Mouse (Mus musculus): Measurements from ENCODE around the gene 5730455P16Rik. TPM values are rescaled to one million over a fixed set of nuclear protein-coding genes. Genes with fewer than 3 reads are reported as not detected.

The 5730455P16Rik gene
- total and polyA plus RNA-seq, 2 experiments from 2014 or later = 43.2 to 47.6 TPM

DNA sequence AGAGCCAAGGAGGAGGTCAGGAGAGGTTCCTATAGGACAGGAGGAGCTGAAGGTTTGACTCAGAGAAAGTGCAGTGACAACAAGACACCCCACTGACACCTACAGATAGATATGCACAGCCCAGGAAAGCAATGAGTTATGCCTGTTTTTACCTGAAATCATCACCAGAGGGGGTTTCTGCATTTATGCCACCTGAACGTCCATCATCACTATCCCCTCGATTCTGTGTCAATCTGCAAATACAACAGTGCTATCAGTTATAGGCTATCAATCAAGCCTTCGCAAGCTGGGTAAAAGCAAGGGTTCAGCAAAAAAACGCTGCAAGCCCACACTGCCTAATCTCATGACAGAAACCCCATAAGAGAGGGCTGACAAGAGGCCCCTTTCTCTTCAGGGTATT lies 1.2 kb downstream of the 5730455P16Rik start:
- H3K27me3 ChIP-seq (ENCODE audit: insufficient read depth, low read length) = no peaks in the 10 kb centered on the region
- no peak overlapping the region for H3K27ac ChIP-seq (ENCODE audit: low read depth, low read length)
- peak overlapping the region; percentile 67; the same call in 1 of the 2 replicates for H3K4me2 ChIP-seq (ENCODE audit: low read depth)
- ATAC-seq (no peak), DNase-seq (no peak)
- no peak overlapping the region for H3K9ac ChIP-seq
- H3K9me3 ChIP-seq (ENCODE audit: low read length) = no peaks in the 10 kb centered on the region
- 63% methylated on average over 4 of the region's 4 CpGs for WGBS
- H3K36me3 ChIP-seq (ENCODE audit: insufficient read depth) = peaks cover 21% of the 10 kb centered on the region
- H3K4me3 ChIP-seq (ENCODE audit: low read depth, low read length) = no peak overlapping the region
- peak; percentile 38 for TF ChIP-seq CTCF (IDR thresholded peaks at IDR 0.05; ENCODE audit: low read depth)
- no peaks in the 10 kb centered on the region; the same call in 1 of the 2 replicates for H3K4me1 ChIP-seq (ENCODE audit: insufficient read depth)

- no peak overlapping the region for H3K4me3 ChIP-seq (ENCODE audit: low read depth, low read length)
- DNase-seq (no peak), ATAC-seq (no peak)
- H3K27me3 ChIP-seq (ENCODE audit: insufficient read depth, low read length) = no peaks in the 10 kb centered on the region
- WGBS = 90% methylated on average over 1 of the region's 1 CpGs
- TF ChIP-seq CTCF (IDR thresholded peaks at IDR 0.05; ENCODE audit: low read depth) = peak; percentile 50
- no peaks in the 10 kb centered on the region for H3K4me1 ChIP-seq (ENCODE audit: insufficient read depth)
- peaks cover 46% of the 10 kb centered on the region for H3K36me3 ChIP-seq (ENCODE audit: insufficient read depth)
- H3K4me2 ChIP-seq (ENCODE audit: low read depth) = no peak overlapping the region
- no peak overlapping the region for H3K27ac ChIP-seq (ENCODE audit: low read depth, low read length)
- no peak overlapping the region for H3K9ac ChIP-seq
- no peaks in the 10 kb centered on the region for H3K9me3 ChIP-seq (ENCODE audit: low read length)
Measured at GRCm38 (mm10) chr11:80368949-80369348, 8.9 kb downstream of the 5730455P16Rik start.

- no peak for DNase-seq
- ATAC-seq = no peak
Measured at GRCm38 (mm10) chr11:80354832-80355231, 23.0 kb downstream of the 5730455P16Rik start.

GRCm38 (mm10) chr11:80351832-80352430 lies 25.9 kb downstream of the 5730455P16Rik start:
- TF ChIP-seq CTCF (IDR thresholded peaks at IDR 0.05; ENCODE audit: low read depth) = peak; percentile 95
- H3K4me1 ChIP-seq (ENCODE audit: insufficient read depth) = no peaks in the 10 kb centered on the region
- WGBS = 74% methylated on average over 5 of the region's 5 CpGs
- no peak overlapping the region for H3K27ac ChIP-seq (ENCODE audit: low read depth, low read length)
- DNase-seq = peak; percentile 93
- no peaks in the 10 kb centered on the region for H3K9me3 ChIP-seq (ENCODE audit: low read length)
- H3K4me2 ChIP-seq (ENCODE audit: low read depth) = no peak overlapping the region
- no peaks in the 10 kb centered on the region for H3K36me3 ChIP-seq (ENCODE audit: insufficient read depth)
- no peak overlapping the region for H3K4me3 ChIP-seq (ENCODE audit: low read depth, low read length)
- peak; percentile 62 for ATAC-seq
- H3K27me3 ChIP-seq (ENCODE audit: insufficient read depth, low read length) = no peaks in the 10 kb centered on the region
- H3K9ac ChIP-seq = no peak overlapping the region

More at GRCm38 (mm10) chr11:80354832-80355231, 23.0 kb downstream of the 5730455P16Rik start:
- 39% methylated on average over 4 of the region's 4 CpGs for WGBS
- Histone ChIP-seq H3K4me2 (ENCODE audit: low read depth) (no peak overlapping the region), H3K27ac (ENCODE audit: low read depth, low read length) (no peak overlapping the region), H3K4me3 (ENCODE audit: low read depth, low read length) (no peak overlapping the region), H3K9me3 (ENCODE audit: low read length) (no peaks in the 10 kb centered on the region), H3K9ac (no peak overlapping the region), H3K36me3 (ENCODE audit: insufficient read depth) (no peaks in the 10 kb centered on the region; the same call in 1 of the 2 replicates), H3K4me1 (ENCODE audit: insufficient read depth) (no peaks in the 10 kb centered on the region), H3K27me3 (ENCODE audit: insufficient read depth, low read length) (no peaks in the 10 kb centered on the region)
- peak; percentile 38; the same call in 1 of the 2 replicates for TF ChIP-seq CTCF (IDR thresholded peaks at IDR 0.05; ENCODE audit: low read depth)

DNA sequence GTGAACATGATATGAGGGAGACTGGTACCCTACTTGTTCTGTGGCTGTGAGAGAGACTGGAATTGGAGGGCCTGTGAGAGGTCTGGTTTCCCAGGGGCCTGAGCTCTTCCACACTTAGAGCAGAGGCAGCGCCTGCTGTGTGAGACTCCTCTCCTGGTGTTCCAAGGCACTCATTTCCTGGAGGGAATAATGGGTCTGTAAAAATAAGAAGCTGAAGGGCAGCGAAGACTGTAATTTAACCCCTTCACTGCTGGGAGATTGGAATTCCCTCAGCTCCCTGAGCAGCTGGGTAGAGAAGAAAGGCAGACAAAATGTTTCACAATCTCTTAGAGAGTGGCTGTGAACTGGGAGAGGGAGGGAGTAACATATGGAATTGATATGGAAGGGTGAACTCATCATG lies 35.4 kb downstream of the 5730455P16Rik start:
- no peak overlapping the region for H3K4me2 ChIP-seq (ENCODE audit: low read depth)
- no peak for TF ChIP-seq CTCF (IDR thresholded peaks at IDR 0.05; ENCODE audit: low read depth)
- H3K4me3 ChIP-seq (ENCODE audit: low read depth, low read length) = no peak overlapping the region
- no peaks in the 10 kb centered on the region for H3K36me3 ChIP-seq (ENCODE audit: insufficient read depth)
- no peaks in the 10 kb centered on the region for H3K9me3 ChIP-seq (ENCODE audit: low read length)
- ATAC-seq (no peak), DNase-seq (no peak)
- H3K9ac ChIP-seq = no peak overlapping the region
- H3K27me3 ChIP-seq (ENCODE audit: insufficient read depth, low read length) = no peaks in the 10 kb centered on the region
- H3K27ac ChIP-seq (ENCODE audit: low read depth, low read length) = no peak overlapping the region
- 8% methylated on average over 2 of the region's 2 CpGs for WGBS
- no peaks in the 10 kb centered on the region for H3K4me1 ChIP-seq (ENCODE audit: insufficient read depth)

- H3K4me3 ChIP-seq (ENCODE audit: low read depth, low read length) = no peak overlapping the region
- TF ChIP-seq CTCF (IDR thresholded peaks at IDR 0.05; ENCODE audit: low read depth) = no peak
- H3K36me3 ChIP-seq (ENCODE audit: insufficient read depth) = no peaks in the 10 kb centered on the region
- DNase-seq (no peak), ATAC-seq (no peak)
- no peak overlapping the region for H3K4me2 ChIP-seq (ENCODE audit: low read depth)
- no peak overlapping the region for H3K27ac ChIP-seq (ENCODE audit: low read depth, low read length)
- no peaks in the 10 kb centered on the region; the same call in 1 of the 2 replicates for H3K4me1 ChIP-seq (ENCODE audit: insufficient read depth)
- H3K27me3 ChIP-seq (ENCODE audit: insufficient read depth, low read length) = no peaks in the 10 kb centered on the region
- no peak overlapping the region for H3K9ac ChIP-seq
- H3K9me3 ChIP-seq (ENCODE audit: low read length) = no peaks in the 10 kb centered on the region
- WGBS = 19% methylated on average over 6 of the region's 6 CpGs
Measured at GRCm38 (mm10) chr11:80336351-80336730, 41.5 kb downstream of the 5730455P16Rik start.

DNA sequence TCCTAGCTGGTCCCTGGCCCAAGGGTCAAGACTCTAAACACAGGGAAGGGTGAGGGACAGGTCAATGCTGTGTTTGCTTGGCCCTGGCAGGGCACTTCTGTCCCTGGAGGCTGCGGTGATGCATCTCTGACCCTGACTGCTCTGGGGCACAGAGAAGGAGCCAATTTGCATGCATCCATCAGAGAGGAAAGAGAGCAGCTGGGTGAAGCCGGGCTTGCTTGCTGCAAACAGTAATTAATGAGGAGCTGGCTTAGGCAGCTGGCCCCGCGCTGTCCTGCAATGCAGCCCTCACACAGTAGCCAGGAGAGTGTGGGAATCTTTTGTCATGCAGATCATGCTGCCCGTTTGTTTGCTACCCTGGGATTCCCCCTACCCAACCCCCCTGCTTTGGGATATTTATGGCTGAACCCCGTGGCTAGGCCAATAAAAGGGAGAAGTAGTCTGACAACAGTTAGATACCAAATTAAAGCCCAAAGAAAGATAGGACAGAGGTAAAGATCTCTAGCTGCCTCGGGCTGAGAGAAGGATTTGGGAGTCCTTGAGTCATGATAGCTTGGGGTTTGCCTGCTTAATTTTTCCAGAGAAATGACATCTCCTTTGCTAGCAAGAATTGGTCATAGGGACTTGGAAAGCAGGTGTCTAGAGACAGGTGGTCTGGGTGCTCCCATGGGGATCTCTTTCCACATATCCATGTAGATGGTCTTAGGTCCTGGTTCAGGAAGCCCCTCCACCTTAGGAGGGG lies 42.1 kb downstream of the 5730455P16Rik start:
- no peak overlapping the region for H3K4me2 ChIP-seq (ENCODE audit: low read depth)
- DNase-seq (peak; percentile 50), ATAC-seq (peak; percentile 90)
- 4% methylated on average over 7 of the region's 7 CpGs for WGBS
- H3K9me3 ChIP-seq (ENCODE audit: low read length) = no peaks in the 10 kb centered on the region
- no peak overlapping the region for H3K27ac ChIP-seq (ENCODE audit: low read depth, low read length)
- no peak for TF ChIP-seq CTCF (IDR thresholded peaks at IDR 0.05; ENCODE audit: low read depth)
- H3K9ac ChIP-seq = no peak overlapping the region
- H3K4me1 ChIP-seq (ENCODE audit: insufficient read depth) = no peaks in the 10 kb centered on the region; the same call in 1 of the 2 replicates
- H3K36me3 ChIP-seq (ENCODE audit: insufficient read depth) = no peaks in the 10 kb centered on the region
- H3K4me3 ChIP-seq (ENCODE audit: low read depth, low read length) = no peak overlapping the region
- no peaks in the 10 kb centered on the region for H3K27me3 ChIP-seq (ENCODE audit: insufficient read depth, low read length)

All from forebrain, postnatal 0 days (tissue).